Mouse (Mus musculus): ENCODE data around the gene F5.

F5 gene

DNA sequence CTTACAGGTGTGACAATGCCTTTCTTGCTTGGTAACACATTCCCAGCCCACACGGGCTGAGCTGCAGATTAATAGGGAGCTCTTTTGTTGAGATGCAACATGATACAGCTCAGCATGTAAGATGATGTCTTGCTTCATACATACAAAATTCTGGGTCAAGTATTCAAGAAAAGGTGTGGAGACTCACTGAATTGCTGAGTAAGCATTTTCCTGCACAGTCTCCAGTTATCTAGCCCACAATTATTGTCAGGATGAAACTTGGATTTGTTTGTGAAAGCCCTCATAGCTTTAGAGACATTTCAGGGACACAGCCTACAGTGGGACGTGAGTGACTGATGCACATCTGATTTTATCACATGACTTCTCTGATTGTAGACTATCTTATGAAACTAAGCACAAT is 89.9 kb downstream of the F5 start:
- no peak for DNase-seq

DNA sequence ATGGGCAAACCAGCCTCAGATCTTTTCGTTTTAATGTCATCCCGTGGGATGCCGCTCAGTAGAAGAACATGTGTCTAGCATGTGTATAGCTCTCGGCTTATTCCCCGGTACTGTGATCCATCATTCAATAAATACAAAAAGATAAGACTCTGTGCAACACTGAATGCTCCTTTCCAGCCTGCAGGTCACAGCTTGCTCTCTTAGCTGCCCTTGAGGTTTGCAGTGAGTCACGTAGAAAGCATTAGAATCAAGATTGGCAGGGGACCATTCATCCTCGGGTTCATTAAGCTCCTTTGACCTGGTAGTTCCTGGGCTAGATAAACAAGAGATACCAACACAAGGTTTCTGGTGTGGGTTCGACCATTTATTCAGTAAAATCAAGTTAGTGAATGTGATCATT is 91.2 kb downstream of the F5 start:
- no peak for DNase-seq

DNA sequence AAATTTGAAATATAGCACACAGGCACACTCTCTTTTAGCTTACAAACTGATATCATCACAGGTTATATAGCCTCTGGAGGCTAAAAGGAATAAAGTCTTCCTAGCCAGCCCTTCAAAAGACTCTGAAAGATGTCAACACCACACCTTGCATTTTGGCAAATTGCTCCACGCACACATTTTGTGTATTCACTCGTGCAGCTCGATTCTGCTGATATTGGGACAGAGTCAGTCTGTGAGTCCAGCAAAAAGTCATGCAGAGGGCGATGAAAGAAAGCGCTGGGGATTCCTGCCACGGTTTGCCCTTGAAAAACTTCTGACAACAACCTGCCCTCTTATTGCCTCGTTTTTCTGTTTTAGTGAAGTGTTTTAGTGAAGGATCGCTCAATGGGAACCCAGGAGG is 95.8 kb downstream of the F5 start:
- DNase-seq, result no peak

DNA sequence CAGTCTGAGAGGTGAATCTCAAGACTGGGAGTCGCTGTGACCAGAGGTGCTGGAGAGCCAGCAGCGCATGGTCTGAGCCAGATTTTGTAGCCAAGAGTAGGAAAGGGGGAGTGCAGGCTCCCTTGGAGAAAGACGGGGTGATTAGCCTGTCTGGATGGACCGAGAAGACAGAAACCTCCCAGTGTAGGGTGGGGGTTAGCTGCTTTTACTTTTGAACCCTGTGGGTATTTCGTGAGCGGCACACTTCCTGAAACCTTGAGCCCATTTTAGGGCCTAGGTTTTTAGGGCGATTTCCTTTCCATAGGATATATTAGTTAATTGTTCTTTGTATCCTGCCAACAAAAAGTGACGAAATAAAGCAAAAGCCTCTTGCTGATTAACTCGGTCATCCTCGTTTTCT is 96.3 kb downstream of the F5 start:
- DNase-seq, result peak in 1 of 2 experiments; percentile 9

DNA sequence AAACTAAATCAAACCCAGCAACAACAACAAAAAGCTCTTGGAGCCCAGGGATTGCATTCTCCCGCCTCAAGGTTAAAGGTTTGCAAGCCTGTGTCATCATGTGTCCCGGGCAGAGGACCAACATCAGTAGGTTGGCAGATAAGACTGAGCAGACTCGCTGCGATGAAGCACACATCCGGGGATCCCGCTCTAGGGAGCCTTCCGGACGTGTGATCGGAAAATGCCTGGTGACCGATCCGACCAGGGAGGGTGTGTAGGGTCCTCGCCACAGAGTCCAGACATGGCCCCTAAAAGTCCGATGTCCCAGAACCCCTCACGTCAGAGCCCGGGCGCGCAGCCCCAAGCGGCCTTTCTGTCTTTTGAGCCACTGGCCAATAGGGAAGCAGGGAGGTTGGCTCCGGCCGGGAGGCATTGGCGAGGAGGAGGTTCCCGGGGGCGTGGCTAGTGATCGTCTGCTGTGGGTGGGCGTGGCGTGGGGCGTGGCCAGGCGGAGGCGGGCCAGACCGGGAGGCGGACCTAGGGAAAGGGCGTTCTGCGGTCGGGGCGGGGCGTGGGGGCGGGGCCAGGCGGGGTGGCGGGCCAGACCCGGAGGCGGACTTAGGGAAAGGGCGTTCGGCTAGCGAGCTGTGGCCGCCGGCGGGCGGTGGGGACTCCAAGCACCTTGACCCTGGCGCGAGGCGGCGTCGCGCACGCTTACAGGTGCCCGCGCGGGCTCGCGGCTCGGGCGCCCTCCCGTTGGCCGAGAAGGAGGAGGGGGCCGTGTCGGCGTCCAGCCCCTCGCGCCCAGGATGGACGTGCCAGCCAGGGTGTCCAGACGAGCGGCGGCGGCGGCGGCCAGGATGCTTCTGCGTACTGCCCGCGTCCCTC is 97.1 kb downstream of the F5 start, which contains the start of gene Slc19a2:
Slc19a2 (plus strand) TSS at position 582 of the 867 bp plus-strand sequence.
- peak; percentile 97 to 98 for DNase-seq

DNA sequence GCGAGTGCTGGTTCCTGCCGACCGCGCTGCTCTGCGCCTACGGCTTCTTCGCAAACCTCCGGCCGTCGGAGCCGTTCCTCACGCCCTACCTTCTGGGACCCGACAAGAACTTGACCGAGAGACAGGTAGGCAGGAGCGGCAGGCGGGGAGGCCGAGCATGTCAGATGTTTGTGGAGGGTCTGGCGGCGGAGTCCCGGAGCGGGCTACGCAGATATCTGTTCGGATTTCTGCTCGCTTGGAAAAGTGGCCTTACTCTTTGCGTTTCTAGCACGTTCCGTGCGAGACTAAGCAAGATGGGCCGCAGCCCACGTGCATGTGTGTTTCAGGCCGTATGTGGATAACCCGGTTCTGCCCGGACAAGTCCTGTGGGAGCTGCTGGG is 97.7 kb downstream of the F5 start:
- DNase-seq, result no peak

DNA sequence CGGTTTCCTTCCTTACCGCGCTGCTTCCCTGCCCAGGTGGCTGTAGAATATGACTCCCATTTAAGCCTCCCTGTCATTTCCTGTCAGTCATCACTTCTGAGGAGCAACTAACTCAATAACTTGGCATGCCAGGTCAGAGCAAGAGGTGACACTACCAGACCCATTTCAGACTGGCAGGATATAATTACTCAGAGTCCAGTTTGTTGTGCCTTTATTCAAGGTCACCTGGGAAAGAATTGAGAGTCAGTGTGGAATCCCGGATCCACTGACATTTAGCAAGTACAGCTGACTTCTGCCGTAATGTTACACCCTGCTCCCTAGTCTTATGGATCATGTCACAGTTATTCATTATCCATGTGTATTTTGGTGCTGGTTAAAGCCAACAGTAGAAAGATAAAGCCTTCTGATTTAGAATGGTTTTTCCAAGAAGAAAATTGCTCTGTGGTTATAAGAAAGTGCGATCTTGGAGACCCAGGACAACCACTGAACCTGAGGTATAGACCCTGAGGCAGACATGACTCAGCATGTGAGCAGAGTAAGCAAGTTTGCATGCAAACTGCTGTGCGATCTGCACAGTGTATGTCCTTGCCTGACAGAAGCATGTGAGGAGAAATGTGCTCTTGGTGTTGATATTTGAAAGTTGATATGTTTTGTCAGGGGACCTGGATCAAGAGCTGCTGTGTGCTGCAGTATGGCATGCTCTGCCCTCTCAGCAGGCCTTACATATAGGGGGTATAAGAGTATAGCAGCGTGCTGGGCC is 98.9 kb downstream of the F5 start:
- DNase-seq, result no peak

DNA sequence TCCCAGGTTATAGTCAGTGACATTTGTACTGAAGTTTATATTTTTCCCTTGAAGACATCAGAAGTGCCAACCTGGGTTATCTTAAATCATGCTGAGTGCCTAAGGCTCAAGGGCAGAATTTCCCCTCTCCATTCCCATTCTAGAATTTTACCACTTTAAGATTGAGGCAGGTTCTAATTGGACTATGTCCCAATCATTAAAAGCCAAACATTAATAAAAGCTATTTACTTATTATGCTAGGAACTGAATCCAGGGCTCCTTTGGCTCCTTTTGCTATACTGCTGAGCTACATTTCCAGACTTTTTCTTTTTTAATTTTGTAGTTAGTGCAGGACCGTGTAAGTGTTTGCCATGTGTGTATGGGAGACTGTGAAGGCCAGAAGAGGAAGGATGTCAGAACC is 99.8 kb downstream of the F5 start:
- DNase-seq, result no peak

DNA sequence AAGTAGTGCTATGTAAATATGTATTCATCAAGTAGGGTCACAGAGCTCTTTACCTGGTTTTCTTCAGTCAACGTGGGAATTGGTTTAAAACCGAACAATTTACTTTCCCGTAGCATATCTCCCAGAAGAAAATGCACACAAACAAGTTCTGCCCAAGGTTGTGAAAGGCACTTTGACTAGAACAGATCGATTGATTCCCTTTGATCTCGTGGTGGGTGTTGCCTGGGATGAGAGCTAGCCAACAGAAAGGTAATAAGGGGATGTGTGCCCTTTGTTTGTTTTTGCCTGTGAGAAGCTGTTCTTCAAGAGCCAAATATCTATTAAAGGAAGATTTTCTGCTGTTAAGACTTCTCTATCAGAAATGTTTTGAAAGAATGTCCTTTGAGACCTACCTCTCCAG is 100.9 kb downstream of the F5 start:
- DNase-seq, result no peak

DNA sequence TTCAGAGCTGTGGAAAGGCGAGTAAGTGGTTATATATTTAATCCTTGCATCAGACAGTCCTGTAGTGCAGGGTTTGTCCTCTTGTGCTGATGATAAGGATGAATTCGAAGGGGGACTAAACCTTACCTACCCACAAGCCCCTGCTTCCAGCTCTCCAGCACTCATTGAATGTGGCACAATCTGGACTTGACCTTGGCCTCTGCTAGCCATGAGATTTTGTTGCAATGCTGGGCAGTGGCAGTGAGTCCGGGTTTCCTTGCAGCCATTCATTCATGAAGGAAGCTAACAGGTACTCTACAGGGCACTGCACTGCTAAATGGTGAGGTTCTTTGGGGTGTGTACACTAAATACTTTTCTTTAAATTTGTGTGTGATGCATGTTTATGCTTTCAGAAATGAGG is 103.2 kb downstream of the F5 start:
- no peak for DNase-seq

DNA sequence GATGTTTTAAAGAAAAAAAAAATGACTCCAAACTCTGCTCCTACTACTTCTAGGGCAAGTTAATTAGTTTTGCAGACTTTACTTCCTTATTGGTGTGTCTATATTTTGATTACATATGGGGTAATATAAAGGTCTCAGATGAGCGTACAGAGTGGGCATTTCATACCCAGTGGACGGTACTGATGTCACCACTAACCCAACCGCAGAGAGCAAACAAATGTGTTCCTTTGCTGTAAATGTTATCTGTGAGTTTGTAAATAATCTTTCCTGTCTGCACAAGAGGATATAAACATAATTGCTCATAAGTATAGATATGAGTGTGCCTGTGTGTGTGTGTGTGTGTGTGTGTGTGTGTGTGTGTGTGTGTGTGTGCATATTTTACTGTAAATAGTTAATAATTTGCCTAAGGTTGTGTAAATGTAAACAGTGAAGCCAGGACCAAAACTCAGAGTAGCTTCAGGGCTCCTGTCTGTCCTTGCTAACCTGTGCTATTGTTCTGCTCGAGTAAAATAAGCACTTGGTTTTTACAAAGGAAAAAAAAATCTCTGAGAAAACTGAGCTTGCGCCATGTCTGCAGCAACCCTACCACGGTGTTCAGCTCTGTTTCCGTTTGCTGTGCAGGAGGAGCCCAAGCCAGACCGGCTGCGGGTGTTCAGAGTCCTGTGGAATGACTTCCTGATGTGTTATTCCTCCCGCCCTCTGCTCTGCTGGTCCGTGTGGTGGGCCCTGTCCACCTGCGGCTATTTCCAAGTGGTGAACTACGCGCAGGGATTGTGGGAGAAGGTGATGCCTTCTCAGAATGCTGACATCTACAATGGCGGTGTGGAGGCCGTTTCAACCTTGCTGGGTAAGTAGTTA is 108.8 kb downstream of the F5 start:
- DNase-seq, result peak in 1 of 2 experiments; percentile 30

DNA sequence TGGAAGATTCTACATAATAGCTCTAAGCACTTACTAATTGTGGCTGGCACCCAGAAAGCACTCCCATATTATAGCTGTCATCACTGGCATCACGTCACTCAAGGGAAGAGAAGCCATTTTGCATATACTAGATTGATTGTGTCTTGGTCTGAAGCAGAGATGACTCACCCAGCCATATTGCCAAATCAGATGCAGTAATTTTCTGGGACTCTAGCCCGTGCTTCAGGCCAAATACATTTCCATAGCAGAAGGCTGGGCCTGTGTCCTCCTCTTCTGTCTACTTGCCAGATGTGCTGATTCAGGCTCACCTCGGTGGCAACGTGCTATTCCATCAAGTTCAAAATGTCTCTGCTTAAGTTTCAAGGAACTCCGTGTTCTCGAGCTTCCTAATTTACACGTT is 109.9 kb downstream of the F5 start:
- peak; percentile 14 to 47 for DNase-seq
